In the genomic region with DNA sequence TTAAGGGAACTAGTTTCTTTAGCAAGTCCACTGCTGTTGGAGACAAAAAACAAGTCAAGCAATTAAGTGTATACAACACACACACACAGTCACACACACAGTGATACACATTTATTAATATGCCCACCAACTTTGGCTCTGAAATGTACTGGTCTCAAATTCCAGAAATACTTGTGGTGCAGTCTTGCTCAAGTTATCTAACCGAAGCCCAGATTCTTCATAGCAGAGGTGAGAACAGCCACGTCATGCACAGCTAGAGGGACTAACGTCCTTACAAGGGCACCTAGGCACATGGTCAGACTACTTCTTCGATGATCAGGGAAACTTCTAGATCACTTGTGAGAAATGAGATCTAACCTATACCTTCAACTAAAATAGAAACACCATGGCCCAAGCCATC, we compare ENCODE assay signal across 22 mouse cellular contexts. TPM values are rescaled to one million over a fixed set of nuclear protein-coding genes. Genes with fewer than 3 reads are reported as not detected.
A peak's percentile ranks its signal among the peaks of the same experiment; 100 is the strongest.
DNase-seq lines count a peak whose midpoint lies in the region; ATAC-seq and TF ChIP-seq lines count a peak whose summit lies in the region.
"Had no signal": no experiment of that assay in that cellular context is flagged by ENCODE, and none has a peak within 500 bp of the region (broad histone marks: within the 10 kb centered on the region; RNA-seq: fewer than 3 reads in every experiment).

No protein-coding gene starts in this region.

- no peak for TF ChIP-seq CTCF in gastrocnemius, adult 2 months (IDR thresholded peaks at IDR 0.05)
- TF ChIP-seq CTCF in heart, adult 2 months (IDR thresholded peaks at IDR 0.05): no peak
- no peak for TF ChIP-seq CTCF in spleen, adult 2 months (IDR thresholded peaks at IDR 0.05; ENCODE audit: extremely low read depth, insufficient read depth, insufficient read length, insufficient replicate concordance)
- no peak for TF ChIP-seq CTCF in bone marrow macrophage, adult 2 months (IDR thresholded peaks at IDR 0.05; ENCODE audit: low read depth, low read length)

- no peak overlapping the region for H3K4me2 ChIP-seq in heart, embryonic 16.5 days (ENCODE audit: low read depth, low read length)
- H3K4me2 ChIP-seq: embryonic facial prominence, embryonic 15.5 days; forebrain, embryonic 15.5 days; hindbrain, embryonic 15.5 days had no signal

- DNase-seq in gastrocnemius, adult 2 months: no peak
- no peak for DNase-seq in gastrocnemius, postnatal 4 days (ENCODE audit: low spot score in 2 of 2)
- no peak for DNase-seq in heart, adult 2 months
- no peak for DNase-seq in spleen, adult 2 months (ENCODE audit: low read depth in 1 of 2, low spot score in 2 of 2)
- no peak for DNase-seq in spleen, postnatal 4 days (ENCODE audit: low spot score in 2 of 2)
- DNase-seq in adrenal gland, adult (ENCODE audit: inconsistent age in 2 of 2, low spot score in 1 of 2): no peak
- DNase-seq: adrenal gland, adult 8-10 months; adrenal gland, postnatal 36 days; cerebellum, adult 11 months; cerebellum, adult 8-10 months; cerebellum, postnatal 14 days; embryo, embryonic 11 days; gastrocnemius, postnatal 10 days; heart, postnatal 14 days; kidney, adult 8-10 months had no signal

- H3K79me2 ChIP-seq in heart, adult 2 months (replicated peaks; ENCODE audit: control insufficient read depth, insufficient read depth, low read length): peaks cover 14% of the 10 kb centered on the region

- ATAC-seq in heart, embryonic 16.5 days (replicated peaks; ENCODE audit: extremely low read depth, insufficient read depth, low FRiP score): peak; percentile 50; the same call in 1 of the 2 replicates
- ATAC-seq: forebrain, embryonic 15.5 days; intestine, embryonic 16.5 days had no signal

- no peak for TF ChIP-seq EP300 in heart, adult 2 months (IDR thresholded peaks at IDR 0.05; ENCODE audit: insufficient read depth, low read depth, low read length)

- peaks cover 4% of the 10 kb centered on the region; the same call in 1 of the 2 replicates for H3K36me3 ChIP-seq in heart, embryonic 16.5 days (ENCODE audit: control insufficient read depth, insufficient read depth)
- peaks cover 28% of the 10 kb centered on the region for H3K36me3 ChIP-seq in heart, adult 2 months (ENCODE audit: control insufficient read depth, insufficient read depth, low read length)
- H3K36me3 ChIP-seq in spleen, adult 2 months (ENCODE audit: control insufficient read depth, insufficient read depth, low read length): peaks cover 6% of the 10 kb centered on the region

- H3K27ac ChIP-seq in gastrocnemius, adult 2 months: peak overlapping the region; percentile 64
- peak overlapping the region; percentile 66 for H3K27ac ChIP-seq in heart, embryonic 16.5 days (ENCODE audit: low read length)
- no peak overlapping the region for H3K27ac ChIP-seq in heart, adult 2 months
- peak overlapping the region; percentile 67 for H3K27ac ChIP-seq in spleen, adult 2 months (ENCODE audit: insufficient read depth, low read length)
- H3K27ac ChIP-seq in bone marrow macrophage, adult 2 months (ENCODE audit: insufficient read depth, low read depth, low read length): peak overlapping the region; percentile 38
- H3K27ac ChIP-seq: embryonic facial prominence, embryonic 15.5 days; forebrain, embryonic 15.5 days; hindbrain, embryonic 15.5 days had no signal

- TF ChIP-seq POLR2A in heart, adult 2 months (IDR thresholded peaks at IDR 0.05; ENCODE audit: insufficient read depth, low read depth, low read length): no peak
- TF ChIP-seq POLR2A in spleen, adult 2 months (IDR thresholded peaks at IDR 0.05; ENCODE audit: low read depth, low read length): no peak
- no peak for TF ChIP-seq POLR2A in bone marrow macrophage, adult 2 months (IDR thresholded peaks at IDR 0.05; ENCODE audit: borderline replicate concordance, low read depth, low read length)

- no peak overlapping the region for H3K4me3 ChIP-seq in gastrocnemius, adult 2 months
- no peak overlapping the region for H3K4me3 ChIP-seq in heart, embryonic 16.5 days (ENCODE audit: low read length)
- H3K4me3 ChIP-seq in heart, adult 2 months: no peak overlapping the region
- no peak overlapping the region for H3K4me3 ChIP-seq in spleen, adult 2 months (ENCODE audit: extremely low read depth, insufficient read depth, insufficient read length)
- no peak overlapping the region for H3K4me3 ChIP-seq in bone marrow macrophage, adult 2 months (ENCODE audit: insufficient read depth, low read length)
- H3K4me3 ChIP-seq: embryonic facial prominence, embryonic 15.5 days; erythroblast, embryonic 14.5 days; forebrain, embryonic 15.5 days; hindbrain, embryonic 15.5 days had no signal

- H3K9me3 ChIP-seq in heart, embryonic 16.5 days (replicated peaks; ENCODE audit: control insufficient read depth, low read length): no peaks in the 10 kb centered on the region
- H3K9me3 ChIP-seq: embryonic facial prominence, embryonic 15.5 days; forebrain, embryonic 15.5 days; hindbrain, embryonic 15.5 days had no signal

- intact Hi-C loops in gastrocnemius, adult 2 months (cut with DNase I): no loop called here
- intact Hi-C loops in heart, adult 2 months (cut with DNase I): no loop called here

- no peaks in the 10 kb centered on the region for H3K27me3 ChIP-seq in heart, embryonic 16.5 days (ENCODE audit: control insufficient read depth, insufficient read depth, low read length)
- no peaks in the 10 kb centered on the region for H3K27me3 ChIP-seq in heart, adult 2 months (ENCODE audit: control insufficient read depth, insufficient read depth, low read length)
- H3K27me3 ChIP-seq in spleen, adult 2 months (ENCODE audit: control insufficient read depth, insufficient read depth, low read length): no peaks in the 10 kb centered on the region
- H3K27me3 ChIP-seq: embryonic facial prominence, embryonic 15.5 days; forebrain, embryonic 15.5 days; hindbrain, embryonic 15.5 days had no signal

- 38% methylated on average over 4 of the region's 4 CpGs for WGBS in heart, embryonic 16.5 days
- 52% methylated on average over 4 of the region's 4 CpGs for WGBS in heart, adult 2 months
- 85% methylated on average over 4 of the region's 4 CpGs for WGBS in spleen, adult 2 months

- H3K9ac ChIP-seq in heart, embryonic 16.5 days (ENCODE audit: low read length): no peak overlapping the region
- no peak overlapping the region for H3K9ac ChIP-seq in heart, adult 2 months (ENCODE audit: low read depth, low read length)
- H3K9ac ChIP-seq: embryonic facial prominence, embryonic 15.5 days; forebrain, embryonic 15.5 days; hindbrain, embryonic 15.5 days had no signal

- peaks cover 28% of the 10 kb centered on the region for H3K4me1 ChIP-seq in heart, embryonic 16.5 days (ENCODE audit: control insufficient read depth, insufficient read depth, low read length)
- peaks cover 24% of the 10 kb centered on the region for H3K4me1 ChIP-seq in heart, adult 2 months (ENCODE audit: control insufficient read depth, insufficient read depth, low read length)
- H3K4me1 ChIP-seq in spleen, adult 2 months (ENCODE audit: control insufficient read depth, insufficient read depth, insufficient read length): peaks cover 11% of the 10 kb centered on the region; the same call in 1 of the 2 replicates
- H3K4me1 ChIP-seq in bone marrow macrophage, adult 2 months (ENCODE audit: control insufficient read depth, insufficient read depth, low read length): peaks cover 49% of the 10 kb centered on the region
- H3K4me1 ChIP-seq: forebrain, embryonic 15.5 days; hindbrain, embryonic 15.5 days had no signal

RNA-seq across cellular contexts. Expression of gene N4bp1, which starts 22.2 kb away (rescaled TPM):
- total RNA-seq in gastrocnemius, adult 2 months (2021): 10 to 100 TPM; 16.6 to 18.2 TPM
- total RNA-seq in gastrocnemius, postnatal 4 days (2021): 10 to 100 TPM; 24.9 to 25.0 TPM
- 5.8 and 6.5 TPM in 2 replicates for polyA plus RNA-seq in heart, embryonic 16.5 days (2015; fragmentation: Nextera tagmentation; extraction: Ambion mirVana)
- 10 to 100 TPM; 17.1 to 18.1 TPM for total RNA-seq in heart, adult 2 months (2021)
- polyA plus RNA-seq in heart, adult 2 months (2012; rRNA removed): 8.9 and 12.7 TPM in 2 replicates
- polyA plus RNA-seq in spleen, adult 2 months (2012; rRNA removed): 10.7 and 11.0 TPM in 2 replicates
- 29.4 and 31.1 TPM in 2 replicates for polyA plus RNA-seq in bone marrow macrophage, adult 2 months (2012; ENCODE audit: insufficient read depth, insufficient read length, missing spikeins)
